ENCODE assay signal across 22 mouse cellular contexts in genomic region chr4:96663991-96664390, GRCm38 (mm10). TPM values are rescaled to one million over a fixed set of nuclear protein-coding genes. Genes with fewer than 3 reads are reported as not detected.
"Had no signal": no experiment of that assay in that cellular context is flagged by ENCODE, and none has a peak within 500 bp of the region (broad histone marks: within the 10 kb centered on the region; RNA-seq: fewer than 3 reads in every experiment).

TSS of gene Cyp2j5 (minus strand) at chr4:96664154.

- H3K4me2 ChIP-seq: hindbrain, embryonic 12.5 days; limb, embryonic 13.5 days; liver, embryonic 13.5 days; midbrain, embryonic 11.5 days; midbrain, embryonic 15.5 days; neural tube, embryonic 12.5 days; stomach, embryonic 15.5 days had no signal

- H3K4me1 ChIP-seq: hindbrain, embryonic 12.5 days; limb, embryonic 13.5 days; liver, embryonic 13.5 days; midbrain, embryonic 15.5 days; neural tube, embryonic 12.5 days; stomach, embryonic 15.5 days had no signal

- H3K27ac ChIP-seq: hindbrain, embryonic 12.5 days; limb, embryonic 13.5 days; liver, embryonic 13.5 days; midbrain, embryonic 15.5 days; neural tube, embryonic 12.5 days; stomach, embryonic 15.5 days had no signal

- DNase-seq: left cerebral cortex, postnatal 4 days; liver, embryonic 13.5 days; lung, adult 18-20 months; lung, postnatal 36 days; thymus, postnatal 36 days had no signal

- H3K36me3 ChIP-seq: hindbrain, embryonic 12.5 days; limb, embryonic 13.5 days; liver, embryonic 13.5 days; midbrain, embryonic 15.5 days; neural tube, embryonic 12.5 days; stomach, embryonic 15.5 days had no signal

- H3K9ac ChIP-seq: hindbrain, embryonic 12.5 days; limb, embryonic 13.5 days; liver, embryonic 13.5 days; midbrain, embryonic 15.5 days; neural tube, embryonic 12.5 days; stomach, embryonic 15.5 days had no signal

- H3K4me3 ChIP-seq: hindbrain, embryonic 12.5 days; limb, embryonic 13.5 days; liver, embryonic 13.5 days; midbrain, embryonic 15.5 days; neural tube, embryonic 12.5 days; stomach, embryonic 15.5 days had no signal

- H3K27me3 ChIP-seq: hindbrain, embryonic 12.5 days; limb, embryonic 13.5 days; liver, embryonic 13.5 days; midbrain, embryonic 15.5 days; neural tube, embryonic 12.5 days; stomach, embryonic 15.5 days had no signal

- H3K9me3 ChIP-seq: hindbrain, embryonic 12.5 days; limb, embryonic 13.5 days; liver, embryonic 13.5 days; midbrain, embryonic 15.5 days; neural tube, embryonic 12.5 days; stomach, embryonic 15.5 days had no signal

- ATAC-seq: hindbrain, embryonic 16.5 days; inflammation-experienced regulatory T-cells, adult 6 months; midbrain, embryonic 15.5 days had no signal

RNA-seq across cellular contexts. Expression of gene Cyp2j5, which starts in this region (rescaled TPM):
- total RNA-seq: layer of hippocampus, postnatal 14 days; left cerebral cortex, adult 18-20 months; left cerebral cortex, postnatal 10 days; left cerebral cortex, postnatal 4 days; megakaryocyte, adult 5-6 weeks; monocyte, adult 5-6 weeks; neutrophil, adult 5-6 weeks had no signal
- polyA plus RNA-seq: hindbrain, embryonic 12.5 days; hindbrain, embryonic 16.5 days; inflammation-experienced regulatory T-cells, adult 6 months; large intestine, adult 2 months; limb, embryonic 13.5 days; lung, embryonic 16.5 days; midbrain, embryonic 11.5 days; midbrain, embryonic 15.5 days; neural tube, embryonic 12.5 days; stomach, embryonic 15.5 days; thymus, postnatal 0 days had no signal
